Mouse (Mus musculus) lung, adult 2 months (tissue): Measurements from ENCODE around the gene Dusp11. TPM values are rescaled to one million over a fixed set of nuclear protein-coding genes. Genes with fewer than 3 reads are reported as not detected.
A peak's percentile ranks its signal among the peaks of the same experiment; 100 is the strongest.
"Not testable (repeated sequence)": the region's sequence is repeated elsewhere in the genome, so short reads cannot be mapped to it uniquely, and the experiment has no call there.

Experiments
- DNase-seq: peaks from one replicate; pipeline ENCODE4 v3.0.0; 2022
- H3K4me1 ChIP-seq: fragments of 200-500 bp; 2 replicates; pipeline ENCODE4 v1.6.1; 2011; ENCODE audit warnings: low read length; ENCODE audit not compliant: control insufficient read depth, insufficient read depth
- H3K4me3 ChIP-seq: fragments of 200-500 bp; replicated peaks from 2 replicates; pipeline ENCODE3; 2011; ENCODE audit warnings: low read depth, mild to moderate bottlenecking, control low read depth, low read length; ENCODE audit errors: extremely low read depth
- CTCF ChIP-seq: fragments of 200-500 bp; IDR thresholded peaks from 2 replicates; pipeline ENCODE4 v1.5.1; 2011; ENCODE audit warnings: mild to moderate bottlenecking, low read length, control low read depth; ENCODE audit not compliant: insufficient read depth
- POLR2A ChIP-seq: fragments of 200-500 bp; IDR thresholded peaks from 2 replicates; pipeline ENCODE4 v1.6.1; 2011; ENCODE audit warnings: low read depth, mild to moderate bottlenecking, control low read depth, low read length, borderline replicate concordance; ENCODE audit errors: extremely low read depth
- WGBS: fragments of 180-500 bp; shearing (Covaris S2); methylation state at CpG from one replicate; pipeline ENCODE4 v1.1.7; 2018; 5-methylcytosine and 5-hydroxymethylcytosine counted together
- polyA plus RNA-seq: library from polyadenylated mRNA; depleted of rRNA; stranded (reverse); fragments of >200 nt; gene quantifications from 2 replicates; pipeline ENCODE4 v1.2.3, GENCODE M21; 2012

Gene Dusp11
- polyA plus RNA-seq, 1 experiment = 32.6 TPM

DNA sequence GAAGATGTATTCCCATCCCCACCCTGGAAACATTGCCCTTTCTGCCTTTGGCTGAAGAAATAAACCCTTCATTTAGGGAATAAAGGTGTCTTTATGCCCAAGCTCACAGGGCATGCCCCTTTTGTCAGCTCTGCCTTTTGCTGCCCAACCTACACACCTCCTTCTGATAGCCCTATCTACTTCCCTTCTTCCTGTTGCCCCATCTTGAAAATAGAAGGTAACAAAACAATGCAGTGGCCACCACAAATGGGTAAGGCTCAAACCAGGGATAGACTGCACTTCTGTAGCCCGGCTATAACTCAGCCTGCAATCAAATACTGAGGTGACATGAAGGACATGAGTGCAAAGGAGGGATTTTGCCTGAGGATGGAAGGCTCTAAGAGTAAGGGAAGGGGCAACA is 14.3 kb upstream of the Dusp11 start:
- 85% methylated on average over 1 of the region's 1 CpGs for WGBS
- TF ChIP-seq CTCF (no peak), POLR2A (no peak)
- no peak overlapping the region for H3K4me3 ChIP-seq

DNA sequence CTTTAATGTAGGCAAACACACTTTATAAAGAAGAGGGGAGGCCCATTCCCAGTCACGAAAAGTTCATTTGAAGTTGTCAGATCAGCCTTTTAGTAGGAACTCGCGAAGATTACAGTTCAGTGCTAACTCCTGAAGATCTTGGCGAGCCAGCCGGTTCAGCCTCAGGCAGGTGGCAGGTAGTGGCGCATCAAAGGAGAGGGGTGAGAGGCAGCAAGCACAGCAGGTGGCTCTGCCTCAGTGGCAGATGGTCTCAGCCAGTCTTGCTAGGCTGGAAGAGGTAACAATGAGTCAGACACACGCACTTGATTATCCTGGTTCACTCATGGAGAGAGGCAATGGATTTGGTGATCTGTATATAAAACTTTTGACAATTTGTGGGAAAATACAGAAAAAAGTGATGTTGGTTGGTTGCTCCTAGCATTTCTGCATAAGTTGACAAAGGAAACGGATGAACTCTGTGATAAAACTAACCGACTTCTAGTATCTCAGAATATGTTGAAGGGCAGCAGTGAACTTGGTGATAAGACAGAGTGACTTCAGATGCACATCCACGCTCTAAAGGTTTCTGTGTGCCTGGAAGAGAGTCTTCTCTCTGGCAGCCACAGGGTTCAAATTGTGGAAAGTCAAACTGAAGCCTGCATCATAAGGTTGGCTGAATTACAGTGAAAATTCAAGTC is 13.6 kb upstream of the Dusp11 start:
- H3K4me3 ChIP-seq = no peak overlapping the region
- no peak for DNase-seq
- WGBS = 68% methylated on average over 10 of the region's 10 CpGs
- TF ChIP-seq CTCF (no peak), POLR2A (no peak)
- H3K4me1 ChIP-seq = no peaks in the 10 kb centered on the region

More for the DNA sequence above, 14.3 kb upstream of the Dusp11 start:
- DNase-seq = no peak
- H3K4me1 ChIP-seq = no peaks in the 10 kb centered on the region

GRCm38 (mm10) chr6:85973336-85973735 is 11.9 kb upstream of the Dusp11 start:
- DNase-seq = no peak
- TF ChIP-seq CTCF (no peak), POLR2A (no peak)

GRCm38 (mm10) chr6:85972699-85973098 is 11.2 kb upstream of the Dusp11 start:
- TF ChIP-seq CTCF (no peak), POLR2A (no peak)
- no peaks in the 10 kb centered on the region for H3K4me1 ChIP-seq
- no peak for DNase-seq
- WGBS = 52% methylated on average over 3 of the region's 3 CpGs
- H3K4me3 ChIP-seq = no peak overlapping the region

More at GRCm38 (mm10) chr6:85973336-85973735, 11.9 kb upstream of the Dusp11 start:
- WGBS = 58% methylated on average over 3 of the region's 3 CpGs
- Histone ChIP-seq H3K4me3 (no peak overlapping the region), H3K4me1 (no peaks in the 10 kb centered on the region)

GRCm38 (mm10) chr6:85969889-85970288 is 8.4 kb upstream of the Dusp11 start:
- 50% methylated on average over 2 of the region's 2 CpGs for WGBS
- Histone ChIP-seq H3K4me3 (no peak overlapping the region), H3K4me1 (no peaks in the 10 kb centered on the region)
- DNase-seq = no peak
- no peak for TF ChIP-seq CTCF
- no peak for TF ChIP-seq POLR2A

- WGBS = 81% methylated on average over 4 of the region's 4 CpGs
- no peaks in the 10 kb centered on the region for H3K4me1 ChIP-seq
- TF ChIP-seq POLR2A (no peak), CTCF (0 out of 2 replicates have a peak, but pooled peaks have one; percentile 8)
- no peak for DNase-seq
- H3K4me3 ChIP-seq = no peak overlapping the region
These were observed 5.2 kb upstream of the Dusp11 start for GRCm38 (mm10) chr6:85966686-85967085.

DNA sequence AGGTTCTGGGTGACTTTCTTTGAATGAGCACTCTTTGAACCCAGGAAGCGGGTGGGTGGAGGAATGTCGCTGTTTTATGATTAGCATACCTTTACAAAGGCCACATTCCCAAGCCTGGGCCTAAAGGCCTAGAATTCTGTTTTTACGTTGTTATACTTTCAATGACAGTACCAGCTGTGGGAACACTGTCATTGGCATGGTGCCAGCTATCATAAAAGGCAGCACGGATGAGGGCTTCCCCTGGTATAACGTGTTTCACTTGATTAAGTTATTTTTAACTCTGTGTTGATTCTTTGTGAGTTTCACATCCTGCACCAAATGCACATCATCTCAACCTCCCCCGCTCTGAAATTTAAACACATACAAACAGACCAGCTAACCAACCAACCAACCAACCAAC is 4.6 kb upstream of the Dusp11 start:
- WGBS = 26% methylated on average over 6 of the region's 6 CpGs
- not testable (repeated sequence) for H3K4me1 ChIP-seq, H3K4me3 ChIP-seq, DNase-seq

- TF ChIP-seq CTCF (no peak), POLR2A (no peak)
- DNase-seq = peak; percentile 19
- H3K4me1 ChIP-seq = peaks cover 3% of the 10 kb centered on the region; the same call in 1 of the 2 replicates
- no peak overlapping the region for H3K4me3 ChIP-seq
- 47% methylated on average over 3 of the region's 3 CpGs for WGBS
These were observed 3.9 kb downstream of the Dusp11 start for GRCm38 (mm10) chr6:85957581-85957980.

- TF ChIP-seq POLR2A (no peak), CTCF (no peak)
- WGBS = 89% methylated on average over 6 of the region's 6 CpGs
- Histone ChIP-seq H3K4me3 (no peak overlapping the region), H3K4me1 (no peaks in the 10 kb centered on the region)
- no peak for DNase-seq
These were observed 12.9 kb downstream of the Dusp11 start for GRCm38 (mm10) chr6:85948549-85948948.

GRCm38 (mm10) chr6:85942469-85942868 is 19.0 kb downstream of the Dusp11 start:
- 95% methylated on average over 3 of the region's 3 CpGs for WGBS
- TF ChIP-seq POLR2A (no peak), CTCF (no peak)
- DNase-seq = no peak
- no peak overlapping the region for H3K4me3 ChIP-seq
- no peaks in the 10 kb centered on the region for H3K4me1 ChIP-seq
